Mouse (Mus musculus) stomach, postnatal 0 days (tissue): Measurements from ENCODE around the gene Unc5b. TPM values are rescaled to one million over a fixed set of nuclear protein-coding genes. Genes with fewer than 3 reads are reported as not detected.

Experiments used
- ATAC-seq: fragments of 200-750 bp; cut with Nextera tagmentation; 2 replicates; pipeline ENCODE4 v1.8.0; 2017; ENCODE audit not compliant: low FRiP score, low TSS enrichment
- DNase-seq: peaks from one replicate; pipeline ENCODE4 v3.0.0-alpha.2; 2016; ENCODE audit warnings: low spot score
- H3K27ac ChIP-seq: fragments of 300-500 bp; sonication (generic); replicated peaks from 2 replicates; pipeline ENCODE4 v1.5.1; 2014; ENCODE audit warnings: mild to moderate bottlenecking, control low read depth
- H3K27me3 ChIP-seq: fragments of 300-500 bp; sonication (generic); 2 replicates; pipeline ENCODE4 v1.6.1; 2014; ENCODE audit warnings: low read length; ENCODE audit not compliant: control insufficient read depth, insufficient read depth
- H3K36me3 ChIP-seq: fragments of 300-500 bp; sonication (generic); 2 replicates; pipeline ENCODE4 v1.6.1; 2014; ENCODE audit warnings: low read length, mixed read lengths; ENCODE audit not compliant: control insufficient read depth, insufficient read depth
- H3K4me1 ChIP-seq: fragments of 300-500 bp; sonication (generic); replicated peaks from 2 replicates; pipeline ENCODE4 v1.6.1; 2014; ENCODE audit warnings: antibody characterized with exemption; ENCODE audit not compliant: control insufficient read depth, insufficient read depth
- H3K4me2 ChIP-seq: fragments of 300-500 bp; sonication (generic); replicated peaks from 2 replicates; pipeline ENCODE4 v1.6.1; 2014; ENCODE audit warnings: low read depth, mild to moderate bottlenecking, control low read depth, moderate library complexity
- H3K4me3 ChIP-seq: fragments of 300-500 bp; sonication (generic); 2 replicates; pipeline ENCODE4 v1.5.1; 2014; ENCODE audit warnings: low read depth, low read length, control low read depth
- H3K9ac ChIP-seq: fragments of 300-500 bp; sonication (generic); 2 replicates; pipeline ENCODE4 v1.6.1; 2014; ENCODE audit warnings: mild to moderate bottlenecking, low read length, control low read depth, mixed read lengths
- H3K9me3 ChIP-seq: fragments of 300-500 bp; sonication (generic); 2 replicates; pipeline ENCODE4 v1.6.1; 2016; ENCODE audit warnings: low read length; ENCODE audit not compliant: control insufficient read depth
- CTCF ChIP-seq: IDR thresholded peaks from 2 replicates; pipeline ENCODE4 v1.5.1; 2016; ENCODE audit warnings: antibody characterized with exemption, low read depth, mild to moderate bottlenecking, moderate library complexity
- EP300 ChIP-seq: optimal IDR thresholded peaks from 2 replicates; pipeline ENCODE3; 2016; ENCODE audit warnings: antibody characterized with exemption
- WGBS: fragments of 180-500 bp; shearing (Covaris S2); extraction: QIAGEN DNeasy Blood & Tissue Kit; methylation state at CpG from one replicate; pipeline ENCODE4 v1.1.7; 2014; 5-methylcytosine and 5-hydroxymethylcytosine counted together
- polyA plus RNA-seq: library from polyadenylated mRNA; unstranded; fragments of >200 nt; fragmentation: Nextera tagmentation; extraction: Ambion mirVana; gene quantifications from 2 replicates; pipeline ENCODE4 v1.2.1, GENCODE M21; 2015

Unc5b gene
- polyA plus RNA-seq, 1 experiment from 2014 or later = 3.8 TPM

DNA sequence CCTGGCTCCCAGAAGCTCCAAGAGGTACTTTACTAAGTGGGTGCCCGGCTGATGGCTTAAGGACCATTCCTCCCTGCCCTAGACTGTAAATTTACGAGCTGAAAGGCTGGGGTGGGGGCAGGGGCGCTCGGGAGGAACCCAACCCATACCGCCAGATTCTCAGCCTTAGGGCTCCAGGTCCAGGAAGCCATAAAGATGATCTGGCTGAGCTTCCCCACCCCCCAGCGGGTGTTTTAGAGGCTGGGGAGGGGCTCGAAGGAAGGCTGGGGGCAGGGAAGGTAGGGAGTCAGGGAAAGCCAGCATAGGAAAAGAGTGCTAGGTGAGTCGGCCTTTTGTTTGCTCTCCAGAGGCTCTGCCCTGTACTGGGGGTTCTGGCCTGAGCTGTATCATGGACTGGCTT lies 17.8 kb downstream of the Unc5b start:
- H3K9me3 ChIP-seq = no peaks in the 10 kb centered on the region
- H3K4me1 ChIP-seq = peaks cover 4% of the 10 kb centered on the region; the same call in 1 of the 2 replicates
- ATAC-seq = no peak
- no peaks in the 10 kb centered on the region for H3K36me3 ChIP-seq
- 31% methylated on average over 8 of the region's 8 CpGs for WGBS
- no peaks in the 10 kb centered on the region for H3K27me3 ChIP-seq
- H3K27ac ChIP-seq = no peak overlapping the region
- no peak for DNase-seq
- no peak overlapping the region for H3K4me2 ChIP-seq
- no peak overlapping the region for H3K4me3 ChIP-seq
- no peak overlapping the region for H3K9ac ChIP-seq
- TF ChIP-seq CTCF (no peak), EP300 (no peak)

DNA sequence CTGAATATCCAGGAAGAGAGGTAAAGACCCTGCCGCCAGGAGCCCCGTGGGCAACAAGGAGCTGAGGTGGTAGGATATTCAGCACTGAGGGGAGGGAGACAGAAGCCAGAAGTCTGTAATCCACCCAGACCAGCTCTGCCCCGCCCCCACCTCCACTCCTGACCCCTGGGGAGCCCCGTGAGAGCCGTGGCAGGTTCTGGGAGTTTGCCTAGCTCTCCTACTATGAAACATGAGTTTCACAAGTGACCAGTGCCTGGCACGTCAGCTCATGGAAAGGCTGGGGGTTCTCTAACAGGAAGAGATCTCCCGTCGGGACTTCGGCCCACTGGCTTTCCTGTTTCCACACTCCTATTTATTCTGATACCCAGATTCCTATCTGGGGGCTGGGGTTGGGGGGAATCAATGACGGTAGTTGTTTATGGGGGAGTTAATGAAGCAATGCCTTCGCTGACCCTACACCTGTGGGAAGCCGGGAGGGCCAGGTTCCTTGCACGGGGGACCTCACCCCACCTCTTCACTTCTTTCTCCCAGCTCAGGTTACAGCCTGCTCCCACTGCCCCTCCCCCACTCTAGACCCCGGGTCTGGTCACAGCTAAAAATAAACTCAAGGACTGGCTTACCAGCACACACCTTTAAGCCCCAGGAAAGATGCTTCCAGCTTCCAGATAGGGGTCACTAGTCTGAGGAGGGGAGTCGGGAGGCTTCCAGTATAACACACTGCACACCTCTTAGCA lies 19.4 kb downstream of the Unc5b start:
- H3K27me3 ChIP-seq = no peaks in the 10 kb centered on the region
- H3K27ac ChIP-seq = no peak overlapping the region
- no peak overlapping the region for H3K9ac ChIP-seq
- H3K4me1 ChIP-seq = peaks cover 6% of the 10 kb centered on the region; the same call in 1 of the 2 replicates
- TF ChIP-seq EP300 = no peak
- no peak overlapping the region for H3K4me3 ChIP-seq
- H3K4me2 ChIP-seq = no peak overlapping the region
- WGBS = 20% methylated on average over 15 of the region's 15 CpGs
- ATAC-seq = no peak
- no peaks in the 10 kb centered on the region for H3K36me3 ChIP-seq
- no peak for DNase-seq
- no peaks in the 10 kb centered on the region for H3K9me3 ChIP-seq

DNA sequence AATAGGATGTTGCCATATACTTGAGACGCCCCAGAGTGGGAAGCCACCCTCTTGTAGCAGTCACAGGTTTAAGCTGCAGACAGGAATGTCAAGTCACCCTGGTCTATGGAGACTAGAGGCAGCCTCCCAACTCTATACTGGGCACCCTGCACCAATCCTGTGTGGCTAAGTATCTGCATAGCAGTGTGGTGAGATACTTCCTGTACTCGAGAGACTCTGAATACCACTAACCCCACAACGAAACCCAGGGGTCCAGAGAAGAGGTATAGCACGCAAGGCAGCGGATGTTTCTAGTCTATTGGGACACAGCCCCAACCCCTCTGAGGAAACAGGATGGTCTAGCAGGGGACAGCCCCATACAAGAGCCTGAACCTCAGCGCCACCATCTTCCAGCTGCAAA lies 22.9 kb downstream of the Unc5b start:
- WGBS = 73% methylated on average over 6 of the region's 6 CpGs
- Histone ChIP-seq H3K27me3 (no peaks in the 10 kb centered on the region), H3K4me2 (no peak overlapping the region), H3K9ac (no peak overlapping the region), H3K36me3 (no peaks in the 10 kb centered on the region), H3K9me3 (no peaks in the 10 kb centered on the region), H3K27ac (peak overlapping the region; percentile 53; the same call in 1 of the 2 replicates), H3K4me3 (no peak overlapping the region), H3K4me1 (peaks cover 7% of the 10 kb centered on the region; the same call in 1 of the 2 replicates)
- no peak for DNase-seq
- ATAC-seq = no peak
- TF ChIP-seq EP300 = no peak

DNA sequence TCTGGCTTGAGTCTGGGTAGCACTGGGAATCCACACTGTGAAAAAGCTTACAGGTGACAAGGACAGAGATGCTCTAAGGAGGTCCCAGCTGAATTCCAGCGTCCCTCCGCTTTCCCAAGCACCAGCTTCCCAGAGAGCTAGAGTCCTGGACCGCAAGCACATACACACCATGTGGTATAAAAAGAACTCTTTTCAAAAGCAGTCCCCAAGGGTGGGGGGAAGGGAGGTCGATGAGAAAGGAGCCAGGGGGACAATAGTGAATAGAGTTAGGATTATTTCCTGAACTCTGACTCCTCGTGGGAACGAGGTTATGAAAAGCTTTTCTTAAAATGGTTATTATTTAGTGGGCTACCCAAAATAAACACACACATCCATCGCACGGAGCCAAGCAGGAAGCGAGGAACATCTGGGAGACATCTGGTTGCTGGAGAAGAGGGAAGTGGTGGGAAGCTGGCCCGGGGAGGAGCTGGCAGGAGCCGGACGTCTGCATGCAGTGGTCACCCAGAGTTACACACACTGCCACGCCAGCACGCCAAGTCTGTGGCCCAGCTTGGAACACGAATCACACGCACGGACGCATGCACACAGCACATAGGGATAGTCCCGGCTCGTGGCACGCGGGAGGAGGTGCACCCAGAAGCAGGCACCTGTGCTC lies 23.7 kb downstream of the Unc5b start:
- H3K4me3 ChIP-seq = no peak overlapping the region
- peak; percentile 26 for DNase-seq
- peaks cover 7% of the 10 kb centered on the region; the same call in 1 of the 2 replicates for H3K4me1 ChIP-seq
- H3K9me3 ChIP-seq = no peaks in the 10 kb centered on the region
- H3K27me3 ChIP-seq = no peaks in the 10 kb centered on the region
- no peak overlapping the region for H3K9ac ChIP-seq
- no peaks in the 10 kb centered on the region for H3K36me3 ChIP-seq
- peak; percentile 35; the same call in 1 of the 2 replicates for ATAC-seq
- peak overlapping the region; percentile 63 for H3K27ac ChIP-seq
- H3K4me2 ChIP-seq = peak overlapping the region; percentile 23; the same call in 1 of the 2 replicates
- TF ChIP-seq CTCF (no peak), EP300 (no peak)
- 30% methylated on average over 22 of the region's 22 CpGs for WGBS

DNA sequence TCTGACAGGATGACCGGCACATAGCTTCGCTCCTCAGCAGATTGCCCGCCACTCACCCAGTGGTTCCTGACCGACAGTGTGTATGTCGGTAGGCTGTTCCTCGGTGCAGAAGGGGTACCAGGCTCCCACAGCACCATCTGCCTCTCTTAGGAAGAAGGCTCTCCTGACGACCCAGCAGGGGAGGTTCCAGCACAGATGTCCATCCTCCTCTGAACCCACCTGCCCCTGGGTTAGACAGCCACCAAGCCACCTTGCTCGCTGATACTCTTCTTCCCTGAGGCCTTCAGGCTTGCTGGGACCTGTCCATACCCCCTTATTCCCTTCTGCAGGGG lies 25.2 kb downstream of the Unc5b start:
- 83% methylated on average over 8 of the region's 8 CpGs for WGBS
- H3K27ac ChIP-seq = no peak overlapping the region

More for the DNA sequence above, 25.2 kb downstream of the Unc5b start:
- Histone ChIP-seq H3K9me3 (no peaks in the 10 kb centered on the region), H3K4me1 (peaks cover 7% of the 10 kb centered on the region; the same call in 1 of the 2 replicates), H3K36me3 (no peaks in the 10 kb centered on the region), H3K4me2 (no peak overlapping the region), H3K4me3 (no peak overlapping the region), H3K9ac (no peak overlapping the region), H3K27me3 (no peaks in the 10 kb centered on the region)
- no peak for DNase-seq
- no peak for ATAC-seq
- TF ChIP-seq EP300 (no peak), CTCF (no peak)
